Mouse (Mus musculus) limb, embryonic 11.5 days (tissue): ENCODE data around the gene BC048562. TPM values are rescaled to one million over a fixed set of nuclear protein-coding genes. Genes with fewer than 3 reads are reported as not detected.

Experiments
- ATAC-seq: fragments of 200-750 bp; cut with Nextera tagmentation; 2 replicates; pipeline ENCODE4 v1.8.0; 2017; ENCODE audit warnings: low read depth; ENCODE audit not compliant: insufficient number of reproducible peaks, low FRiP score, low TSS enrichment
- DNase-seq: peaks from one replicate; pipeline ENCODE4 v3.0.0-alpha.2; 2015; ENCODE audit warnings: low spot score
- H3K27ac ChIP-seq: fragments of 300-500 bp; sonication (generic); replicated peaks from 2 replicates; pipeline ENCODE4 v1.5.1; 2014; ENCODE audit warnings: low read depth, mild to moderate bottlenecking, low read length
- H3K27me3 ChIP-seq: fragments of 300-500 bp; sonication (generic); 2 replicates; pipeline ENCODE4 v1.6.1; 2014; ENCODE audit warnings: mild to moderate bottlenecking, low read length, mixed read lengths; ENCODE audit not compliant: control insufficient read depth, insufficient read depth
- H3K36me3 ChIP-seq: fragments of 300-500 bp; sonication (generic); 2 replicates; pipeline ENCODE4 v1.6.1; 2014; ENCODE audit warnings: mild to moderate bottlenecking, low read length, moderate library complexity, mixed read lengths; ENCODE audit not compliant: control insufficient read depth, insufficient read depth
- H3K4me1 ChIP-seq: fragments of 300-500 bp; sonication (generic); 2 replicates; pipeline ENCODE4 v1.6.1; 2014; ENCODE audit warnings: low read length, mixed read lengths; ENCODE audit not compliant: control insufficient read depth, insufficient read depth
- H3K4me2 ChIP-seq: fragments of 300-500 bp; sonication (generic); 2 replicates; pipeline ENCODE4 v1.6.1; 2014; ENCODE audit warnings: low read depth, mild to moderate bottlenecking, moderate library complexity; ENCODE audit not compliant: severe bottlenecking
- H3K4me3 ChIP-seq: fragments of 300-500 bp; sonication (generic); 2 replicates; pipeline ENCODE4 v1.5.1; 2014; ENCODE audit warnings: low read depth, low read length
- H3K9ac ChIP-seq: fragments of 300-500 bp; sonication (generic); 2 replicates; pipeline ENCODE4 v1.6.1; 2014; ENCODE audit warnings: mild to moderate bottlenecking, low read length
- H3K9me3 ChIP-seq: fragments of 300-500 bp; sonication (generic); 2 replicates; pipeline ENCODE4 v1.6.1; 2016; ENCODE audit warnings: low read length; ENCODE audit not compliant: control insufficient read depth
- WGBS: fragments of 180-500 bp; shearing (Covaris S2); extraction: QIAGEN DNeasy Blood & Tissue Kit; methylation state at CpG from one replicate; pipeline ENCODE4 v1.1.7; 2014; 5-methylcytosine and 5-hydroxymethylcytosine counted together
- polyA plus RNA-seq: library from polyadenylated mRNA; unstranded; fragments of >200 nt; fragmentation: Nextera tagmentation; extraction: Ambion mirVana; gene quantifications from 2 replicates; pipeline ENCODE4 v1.2.1, GENCODE M21; 2014

Gene BC048562
- polyA plus RNA-seq: not detected in 2 replicates

DNA sequence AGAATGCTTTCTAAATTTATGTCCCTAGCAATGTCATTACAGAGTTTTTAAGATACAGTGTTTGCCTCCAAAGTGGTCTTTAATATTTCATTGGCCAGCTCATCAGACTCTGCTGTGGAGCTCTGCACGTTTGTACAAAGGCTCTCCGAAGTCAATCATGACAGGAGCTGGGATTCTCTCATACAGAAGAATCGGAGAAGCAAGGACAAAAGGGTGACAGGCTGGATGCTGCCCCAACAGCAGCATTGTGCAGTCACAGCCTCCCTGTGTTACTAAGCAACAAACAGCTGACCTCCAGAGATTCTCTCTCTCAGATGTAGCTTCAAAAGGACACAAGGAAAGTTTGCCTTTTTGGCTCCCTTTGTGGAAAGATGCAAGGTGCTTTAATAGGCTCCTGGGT lies at the start of gene BC048562:
Gene BC048562, plus strand, starts transcription at position 301 of the 400 bp plus-strand sequence.
- Histone ChIP-seq H3K4me3 (no peak within 1 kb of the TSS), H3K9me3 (no peaks in the 10 kb centered on the region), H3K27me3 (no peaks in the 10 kb centered on the region), H3K4me2 (no peak within 1 kb of the TSS), H3K4me1 (0 out of 2 replicates have a peak, but pooled peaks cover 3% of the 10 kb centered on the region), H3K27ac (no peak within 1 kb of the TSS), H3K9ac (no peak within 1 kb of the TSS), H3K36me3 (no peaks in the 10 kb centered on the region)
- no peak for ATAC-seq
- WGBS: 79% methylated on average over 3 of the region's 3 CpGs
- DNase-seq: no peak

DNA sequence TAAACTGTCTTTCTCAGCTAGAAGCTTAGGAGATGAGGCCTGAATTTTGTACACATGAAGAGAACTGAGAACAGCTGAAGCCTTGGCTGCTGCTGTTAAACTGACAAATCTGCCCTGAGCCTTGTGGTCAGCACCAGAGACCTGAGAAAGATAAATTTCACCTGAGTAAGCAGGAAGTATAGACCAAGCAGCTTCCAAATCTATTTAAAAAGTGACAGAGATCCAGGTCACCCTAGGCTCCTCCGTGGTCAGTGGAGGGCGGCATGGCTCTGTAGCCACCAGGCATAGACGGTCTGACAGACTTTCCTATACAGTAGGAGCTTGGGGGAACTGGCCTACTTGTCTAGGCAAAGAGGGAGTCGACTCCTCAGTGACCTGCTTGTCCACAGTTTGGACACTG lies 49.5 kb upstream of the BC048562 start:
- Histone ChIP-seq H3K4me1 (no peaks in the 10 kb centered on the region), H3K4me3 (no peak overlapping the region), H3K36me3 (peaks cover 40% of the 10 kb centered on the region), H3K9ac (no peak overlapping the region), H3K27me3 (no peaks in the 10 kb centered on the region), H3K27ac (no peak overlapping the region), H3K4me2 (no peak overlapping the region), H3K9me3 (no peaks in the 10 kb centered on the region)
- 84% methylated on average over 4 of the region's 4 CpGs for WGBS
- ATAC-seq (no peak), DNase-seq (no peak)

DNA sequence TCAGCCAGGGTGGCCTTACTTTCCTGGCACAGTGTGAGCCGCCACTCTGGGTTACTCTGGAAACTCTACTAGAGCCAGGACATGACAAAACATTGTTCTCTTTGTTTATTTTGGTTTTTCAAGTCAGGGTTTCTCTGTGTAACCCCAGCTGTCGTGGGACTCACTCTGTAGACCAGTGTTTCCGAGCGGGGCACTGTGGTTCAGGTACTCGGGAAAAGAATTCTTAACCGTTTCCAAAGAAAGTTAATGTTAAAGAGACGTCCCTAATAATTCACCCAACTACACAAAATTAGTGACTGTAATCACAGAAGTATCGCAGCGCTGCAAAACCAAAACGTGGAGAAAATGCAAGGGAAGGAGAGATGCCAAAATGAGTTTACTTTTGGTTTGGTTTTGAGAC lies 47.7 kb upstream of the BC048562 start:
- Histone ChIP-seq H3K9ac (no peak overlapping the region), H3K36me3 (peaks cover 40% of the 10 kb centered on the region), H3K4me2 (no peak overlapping the region), H3K27ac (no peak overlapping the region), H3K27me3 (no peaks in the 10 kb centered on the region), H3K4me1 (no peaks in the 10 kb centered on the region), H3K4me3 (no peak overlapping the region), H3K9me3 (no peaks in the 10 kb centered on the region)
- 94% methylated on average over 10 of the region's 10 CpGs for WGBS
- no peak for ATAC-seq
- no peak for DNase-seq

DNA sequence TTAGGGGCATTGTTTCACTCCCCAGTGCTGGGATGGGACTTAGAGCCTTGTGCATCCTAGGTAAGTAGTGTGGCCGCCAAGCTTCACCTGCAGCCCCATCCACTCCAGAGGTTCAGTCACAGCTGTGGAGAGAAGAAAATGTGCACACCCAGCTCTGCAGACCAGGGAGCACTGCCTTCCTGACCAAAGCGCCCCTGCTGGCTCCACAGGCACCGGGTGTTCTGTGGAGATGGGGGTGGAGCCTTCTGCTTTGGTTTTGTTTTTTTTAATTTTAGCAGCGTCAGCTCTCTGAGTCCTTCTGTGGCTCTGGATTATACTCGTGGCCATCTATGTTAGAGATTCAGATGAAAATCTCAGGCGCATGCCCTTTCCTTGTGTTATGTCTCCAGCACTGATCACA lies 47.1 kb upstream of the BC048562 start:
- H3K9me3 ChIP-seq: no peaks in the 10 kb centered on the region
- H3K27me3 ChIP-seq: no peaks in the 10 kb centered on the region
- peaks cover 36% of the 10 kb centered on the region for H3K36me3 ChIP-seq
- H3K4me3 ChIP-seq: no peak overlapping the region
- no peaks in the 10 kb centered on the region for H3K4me1 ChIP-seq
- H3K9ac ChIP-seq: no peak overlapping the region
- H3K27ac ChIP-seq: no peak overlapping the region
- ATAC-seq (no peak), DNase-seq (no peak)
- H3K4me2 ChIP-seq: no peak overlapping the region
- 90% methylated on average over 6 of the region's 6 CpGs for WGBS

DNA sequence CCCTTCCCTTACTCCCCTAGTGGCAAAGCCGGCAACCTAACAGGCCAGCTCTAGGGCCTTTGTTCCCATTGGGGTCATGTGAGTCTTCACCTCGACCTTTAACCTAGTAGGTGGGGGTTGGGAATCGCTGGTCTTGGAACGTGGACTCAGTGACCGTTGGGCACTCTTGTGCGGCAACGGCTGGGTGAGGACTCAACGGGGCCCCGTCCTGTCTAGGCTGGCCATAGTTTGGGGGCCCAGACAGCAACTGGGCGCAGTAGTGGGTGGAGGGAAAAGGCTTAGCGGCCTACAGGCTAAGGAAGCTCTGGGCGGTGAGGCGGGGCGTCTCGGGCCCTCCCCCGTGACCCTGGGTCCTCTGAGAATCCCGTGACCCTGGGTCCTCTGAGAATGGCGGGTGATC lies 43.6 kb upstream of the BC048562 start, which contains the start of gene 1700102P08Rik:
Gene 1700102P08Rik, plus strand, starts transcription at position 130 of the 400 bp plus-strand sequence.
- DNase-seq (no peak), ATAC-seq (no peak)
- no peak within 1 kb of the TSS for H3K4me3 ChIP-seq
- H3K9ac ChIP-seq: no peak within 1 kb of the TSS
- no peaks in the 10 kb centered on the region for H3K9me3 ChIP-seq
- no peaks in the 10 kb centered on the region for H3K4me1 ChIP-seq
- H3K27me3 ChIP-seq: no peaks in the 10 kb centered on the region
- no peak within 1 kb of the TSS for H3K27ac ChIP-seq
- H3K4me2 ChIP-seq: no peak within 1 kb of the TSS
- H3K36me3 ChIP-seq: peaks cover 20% of the 10 kb centered on the region
- 71% methylated on average over 18 of the region's 18 CpGs for WGBS

DNA sequence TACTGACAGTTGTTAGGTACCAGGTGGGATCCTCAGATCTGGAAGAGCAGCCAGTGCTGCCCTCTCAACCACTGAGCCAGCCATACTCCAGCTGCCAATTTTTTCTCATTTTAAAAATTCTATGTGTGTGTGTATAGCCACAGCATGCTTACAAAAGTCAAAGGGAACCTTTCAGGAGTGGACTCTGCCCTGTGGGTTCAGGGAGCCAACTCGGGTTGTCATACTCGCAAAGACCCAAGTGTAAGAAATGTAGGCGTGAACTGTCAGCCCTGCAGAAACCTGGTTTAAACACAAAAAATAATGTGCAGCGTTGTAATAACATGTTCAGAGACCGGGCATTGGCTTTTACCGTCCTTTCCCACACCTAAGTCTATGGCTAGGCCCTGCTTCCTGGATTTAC lies 42.1 kb upstream of the BC048562 start:
- DNase-seq (no peak), ATAC-seq (no peak)
- no peak overlapping the region for H3K4me3 ChIP-seq
- H3K4me1 ChIP-seq: no peaks in the 10 kb centered on the region
- H3K4me2 ChIP-seq: no peak overlapping the region
- 94% methylated on average over 6 of the region's 6 CpGs for WGBS
- H3K27ac ChIP-seq: no peak overlapping the region
- H3K9ac ChIP-seq: no peak overlapping the region
- peaks cover 14% of the 10 kb centered on the region; the same call in 1 of the 2 replicates for H3K36me3 ChIP-seq
- no peaks in the 10 kb centered on the region for H3K9me3 ChIP-seq
- no peaks in the 10 kb centered on the region for H3K27me3 ChIP-seq

DNA sequence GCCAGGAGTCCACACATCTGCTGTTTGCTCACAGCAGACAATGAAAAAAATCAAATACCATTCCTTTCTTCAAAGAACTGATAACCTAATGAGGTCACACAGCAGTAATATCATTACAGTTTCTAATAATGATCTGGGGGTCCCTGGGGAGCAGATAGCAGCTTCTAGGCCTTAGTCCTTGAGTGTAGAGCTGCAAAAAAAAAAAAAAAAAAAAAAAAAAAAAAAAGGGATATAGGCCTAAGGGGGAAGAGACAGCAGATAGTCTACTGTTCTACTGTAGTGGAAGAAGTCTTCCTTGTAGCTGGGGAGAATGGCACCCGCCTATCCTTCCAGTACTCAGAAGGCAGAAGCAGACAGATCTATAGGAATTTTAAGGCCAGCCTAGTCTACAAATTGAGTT lies 40.9 kb upstream of the BC048562 start:
- 90% methylated on average over 1 of the region's 1 CpGs for WGBS

DNA sequence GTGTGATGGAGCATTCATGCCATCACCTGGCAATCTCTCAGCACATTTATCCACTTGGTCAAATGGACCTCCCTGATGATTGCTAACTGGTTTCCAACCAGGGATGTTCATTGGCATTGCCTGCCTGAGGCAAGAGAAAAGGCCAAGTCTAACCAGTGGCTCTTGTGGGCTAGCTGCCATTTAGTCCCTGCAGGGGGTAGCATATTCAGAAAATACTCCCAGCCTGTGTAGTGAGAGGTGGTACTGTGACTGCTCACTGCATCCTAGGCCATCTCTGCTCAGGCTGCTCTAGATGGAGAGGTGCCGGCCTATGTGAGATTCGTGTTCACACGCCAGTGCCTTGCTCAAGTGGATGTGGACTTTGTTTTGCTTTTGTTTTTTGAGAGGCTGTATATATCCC lies 38.0 kb upstream of the BC048562 start:
- Histone ChIP-seq H3K4me1 (no peaks in the 10 kb centered on the region), H3K27ac (no peak overlapping the region), H3K36me3 (0 out of 2 replicates have a peak, but pooled peaks cover 2% of the 10 kb centered on the region), H3K4me3 (no peak overlapping the region), H3K9ac (no peak overlapping the region), H3K27me3 (no peaks in the 10 kb centered on the region), H3K4me2 (no peak overlapping the region), H3K9me3 (no peaks in the 10 kb centered on the region)
- ATAC-seq: no peak
- 88% methylated on average over 3 of the region's 3 CpGs for WGBS
- DNase-seq: no peak

More for the DNA sequence above, 40.9 kb upstream of the BC048562 start:
- Histone ChIP-seq H3K4me1 (no peaks in the 10 kb centered on the region), H3K9ac (no peak overlapping the region), H3K4me3 (no peak overlapping the region), H3K27ac (no peak overlapping the region), H3K9me3 (no peaks in the 10 kb centered on the region), H3K4me2 (no peak overlapping the region), H3K36me3 (peaks cover 14% of the 10 kb centered on the region; the same call in 1 of the 2 replicates), H3K27me3 (no peaks in the 10 kb centered on the region)
- ATAC-seq: no peak
- no peak for DNase-seq
